Mouse (Mus musculus): ENCODE data around the gene Fbxw5.
A peak's percentile ranks its signal among the peaks of the same experiment; 100 is the strongest.

Fbxw5 gene

GRCm38 (mm10) chr2:25477967-25478675 is 22.4 kb upstream of the Fbxw5 start:
- no peak for DNase-seq (ENCODE audit: low read depth, low spot score)

- DNase-seq (ENCODE audit: low read depth, low spot score), result no peak
Observed at GRCm38 (mm10) chr2:25479551-25480311, 20.8 kb upstream of the Fbxw5 start.

GRCm38 (mm10) chr2:25480541-25480940 is 20.0 kb upstream of the Fbxw5 start:
- no peak for DNase-seq (ENCODE audit: low read depth, low spot score)

- peak; percentile 90 for DNase-seq (ENCODE audit: low read depth, low spot score)
Observed at GRCm38 (mm10) chr2:25482969-25483368, 17.6 kb upstream of the Fbxw5 start.

- DNase-seq (ENCODE audit: low read depth, low spot score), result no peak
Observed at GRCm38 (mm10) chr2:25484901-25485647, 15.5 kb upstream of the Fbxw5 start.

- DNase-seq (ENCODE audit: low read depth, low spot score), result no peak
Observed at GRCm38 (mm10) chr2:25487965-25488670, 12.4 kb upstream of the Fbxw5 start.

GRCm38 (mm10) chr2:25488671-25489068 is 11.9 kb upstream of the Fbxw5 start:
- no peak for DNase-seq (ENCODE audit: low read depth, low spot score)

- DNase-seq (ENCODE audit: low read depth, low spot score), result no peak
Observed at GRCm38 (mm10) chr2:25492988-25493387, 7.6 kb upstream of the Fbxw5 start.

- no peak for DNase-seq (ENCODE audit: low read depth, low spot score)
Observed at GRCm38 (mm10) chr2:25493476-25493961, 7.0 kb upstream of the Fbxw5 start, which contains the start of gene Lcn12. Lcn12 (minus strand) TSS chr2:25493911.

GRCm38 (mm10) chr2:25496462-25496861 is 4.1 kb upstream of the Fbxw5 start:
- DNase-seq (ENCODE audit: low read depth, low spot score), result peak; percentile 70

GRCm38 (mm10) chr2:25497846-25498575 is 2.5 kb upstream of the Fbxw5 start:
- DNase-seq (ENCODE audit: low read depth, low spot score), result peak; percentile 40

- DNase-seq (ENCODE audit: low read depth, low spot score), result no peak
Observed at GRCm38 (mm10) chr2:25498622-25499478, 1.7 kb upstream of the Fbxw5 start.

GRCm38 (mm10) chr2:25500071-25500575 is 427 bp upstream of the Fbxw5 start:
- DNase-seq (ENCODE audit: low read depth, low spot score), result no peak

- peak; percentile 31 for DNase-seq (ENCODE audit: low read depth, low spot score)
Observed at GRCm38 (mm10) chr2:25501593-25502486, 1.3 kb downstream of the Fbxw5 start, which contains the start of gene C8g. C8g (minus strand) TSS chr2:25501719.

GRCm38 (mm10) chr2:25502726-25503125 is 2.2 kb downstream of the Fbxw5 start:
- no peak for DNase-seq (ENCODE audit: low read depth, low spot score)

GRCm38 (mm10) chr2:25504538-25504937 is 4.0 kb downstream of the Fbxw5 start:
- no peak for DNase-seq (ENCODE audit: low read depth, low spot score)

GRCm38 (mm10) chr2:25505000-25505399 is 4.5 kb downstream of the Fbxw5 start:
- no peak for DNase-seq (ENCODE audit: low read depth, low spot score)

GRCm38 (mm10) chr2:25505860-25506259 is 5.3 kb downstream of the Fbxw5 start:
- DNase-seq (ENCODE audit: low read depth, low spot score), result no peak
